Mouse (Mus musculus) urinary bladder, postnatal 10 days (tissue): ENCODE results near the gene Ehmt2.
"Not testable (repeated sequence)": the region's sequence is repeated elsewhere in the genome, so short reads cannot be mapped to it uniquely, and the experiment has no call there.

Source experiments
- DNase-seq: peaks from one replicate; pipeline ENCODE4 v3.0.0; 2022; ENCODE audit warnings: low spot score

The Ehmt2 gene

DNA sequence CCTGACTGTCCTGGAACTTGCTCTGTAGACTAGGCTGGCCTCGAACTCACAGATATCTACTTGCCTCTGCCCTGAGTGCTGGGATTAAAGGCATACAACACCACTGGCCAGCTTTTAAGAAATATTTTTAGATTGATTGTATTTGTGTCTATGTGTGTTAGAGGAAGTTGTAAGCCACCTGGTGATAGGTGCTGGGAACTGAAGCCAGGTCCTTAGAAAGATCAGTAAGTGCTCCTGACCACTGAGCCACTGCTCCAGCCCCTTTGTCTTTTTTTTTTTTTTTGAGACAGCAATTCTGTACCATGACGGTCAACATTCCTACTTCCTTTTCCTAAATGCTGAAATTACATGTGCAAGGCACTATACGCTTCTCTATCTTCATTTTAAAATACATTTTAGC lies 55.0 kb downstream of the Ehmt2 start:
- DNase-seq, result no peak

DNA sequence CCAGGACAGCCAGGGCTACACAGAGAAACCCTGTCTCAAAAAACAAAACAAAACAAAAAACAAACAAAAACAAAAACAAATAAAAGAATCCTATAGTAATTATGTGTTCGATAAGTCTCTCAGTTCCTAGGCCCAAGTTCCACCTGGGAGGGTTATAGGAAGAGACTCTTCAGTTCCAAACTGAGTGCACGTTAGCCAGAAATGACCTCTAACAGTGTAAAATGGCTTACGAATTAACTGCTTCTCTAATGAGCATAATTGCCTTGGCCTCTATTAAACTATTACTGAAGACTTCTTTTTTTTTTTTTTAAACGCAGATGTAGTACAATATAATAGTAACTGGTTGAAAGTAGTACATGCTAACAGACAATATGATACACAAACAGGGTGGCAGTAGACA lies 55.6 kb downstream of the Ehmt2 start:
- no peak for DNase-seq

GRCm38 (mm10) chr17:34954831-34955230 lies 56.6 kb downstream of the Ehmt2 start:
- no peak for DNase-seq

GRCm38 (mm10) chr17:34955884-34956283 lies 57.6 kb downstream of the Ehmt2 start:
- DNase-seq, result no peak

DNA sequence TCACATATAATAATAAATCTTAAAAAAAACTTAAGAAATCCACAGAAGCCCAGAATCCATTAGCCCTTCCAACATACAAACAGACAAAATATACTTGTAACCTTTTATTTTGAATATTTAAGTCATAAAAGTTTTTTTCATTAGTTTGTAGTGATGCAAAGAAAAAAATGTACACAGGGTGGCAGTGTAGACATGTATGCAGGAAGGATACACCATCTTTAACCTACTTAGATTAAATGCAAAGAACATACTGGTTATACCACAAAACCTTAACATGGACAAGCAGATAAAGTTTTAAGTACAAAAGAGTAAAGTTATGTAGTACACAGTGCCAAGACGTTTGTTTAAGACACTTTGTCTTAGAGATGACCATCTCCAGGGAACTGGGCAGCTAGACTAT lies 58.1 kb downstream of the Ehmt2 start:
- no peak for DNase-seq

DNA sequence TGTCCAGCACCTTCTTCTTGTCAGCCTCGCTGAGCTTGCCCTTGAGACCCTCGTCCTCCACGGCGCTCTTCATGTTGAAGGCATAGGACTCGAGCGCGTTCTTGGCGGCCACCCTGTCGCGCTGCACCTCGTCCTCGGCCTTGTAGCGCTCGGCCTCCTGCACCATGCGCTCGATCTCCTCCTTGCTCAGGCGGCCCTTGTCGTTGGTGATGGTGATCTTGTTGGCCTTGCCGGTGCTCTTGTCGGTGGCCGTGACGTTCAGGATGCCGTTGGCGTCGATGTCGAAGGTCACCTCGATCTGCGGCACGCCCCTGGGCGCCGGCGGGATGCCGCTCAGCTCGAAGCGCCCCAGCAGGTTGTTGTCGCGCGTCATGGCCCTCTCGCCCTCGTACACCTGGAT lies 59.0 kb downstream of the Ehmt2 start:
- not testable (repeated sequence) for DNase-seq

- not testable (repeated sequence) for DNase-seq
Measured at GRCm38 (mm10) chr17:34957966-34958365, 59.7 kb downstream of the Ehmt2 start.

DNA sequence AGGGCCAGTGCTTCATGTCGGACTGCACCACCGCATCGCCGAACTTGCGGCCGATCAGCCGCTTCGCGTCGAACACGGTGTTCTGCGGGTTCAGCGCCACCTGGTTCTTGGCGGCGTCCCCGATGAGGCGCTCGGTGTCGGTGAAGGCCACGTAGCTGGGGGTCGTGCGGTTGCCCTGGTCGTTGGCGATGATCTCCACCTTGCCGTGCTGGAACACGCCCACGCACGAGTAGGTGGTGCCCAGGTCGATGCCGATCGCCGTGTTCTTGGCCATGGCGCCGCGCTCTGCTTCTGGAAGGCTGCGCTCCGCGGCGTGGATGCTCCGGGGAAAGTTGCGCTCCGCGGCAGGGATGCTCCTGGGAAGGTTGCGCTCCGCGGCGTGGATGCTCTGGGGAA lies 60.5 kb downstream of the Ehmt2 start:
- not testable (repeated sequence) for DNase-seq

DNA sequence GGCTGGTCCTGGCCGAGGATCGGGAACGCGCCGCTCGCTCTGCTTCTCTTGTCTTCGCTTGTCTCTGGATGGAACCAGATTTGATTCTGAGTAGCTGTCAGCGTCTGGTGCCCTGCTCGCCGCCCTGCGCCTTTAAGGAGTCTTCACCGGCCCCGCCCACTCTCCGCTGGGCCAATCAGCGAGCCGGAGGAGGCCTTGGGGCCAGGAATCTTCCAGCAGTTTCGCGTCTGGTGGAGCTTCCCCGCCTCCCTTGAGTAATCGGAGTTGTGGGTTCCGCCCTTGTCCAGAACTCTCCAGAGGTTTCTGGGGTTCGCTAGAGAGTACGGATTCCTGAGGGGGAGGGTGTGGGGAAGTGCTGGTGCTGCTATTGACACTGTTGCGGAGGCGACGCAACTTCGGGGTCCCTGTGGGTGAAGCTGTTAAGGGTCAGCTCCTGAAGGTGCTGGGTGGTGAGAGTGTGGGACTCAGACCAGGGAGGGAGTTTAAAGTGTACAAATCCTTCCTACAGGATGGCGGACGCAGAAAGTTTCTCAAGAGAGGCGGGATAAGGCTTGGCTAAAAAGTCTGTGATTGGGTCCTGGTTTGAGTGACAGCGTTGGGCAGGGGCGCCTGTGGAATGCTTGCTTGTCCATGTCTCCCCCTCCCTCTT lies 61.0 kb downstream of the Ehmt2 start, which contains the start of gene Hspa1b:
Gene Hspa1b, minus strand, starts transcription at position 109 of the 649 bp plus-strand sequence.
- peak; percentile 52 for DNase-seq

DNA sequence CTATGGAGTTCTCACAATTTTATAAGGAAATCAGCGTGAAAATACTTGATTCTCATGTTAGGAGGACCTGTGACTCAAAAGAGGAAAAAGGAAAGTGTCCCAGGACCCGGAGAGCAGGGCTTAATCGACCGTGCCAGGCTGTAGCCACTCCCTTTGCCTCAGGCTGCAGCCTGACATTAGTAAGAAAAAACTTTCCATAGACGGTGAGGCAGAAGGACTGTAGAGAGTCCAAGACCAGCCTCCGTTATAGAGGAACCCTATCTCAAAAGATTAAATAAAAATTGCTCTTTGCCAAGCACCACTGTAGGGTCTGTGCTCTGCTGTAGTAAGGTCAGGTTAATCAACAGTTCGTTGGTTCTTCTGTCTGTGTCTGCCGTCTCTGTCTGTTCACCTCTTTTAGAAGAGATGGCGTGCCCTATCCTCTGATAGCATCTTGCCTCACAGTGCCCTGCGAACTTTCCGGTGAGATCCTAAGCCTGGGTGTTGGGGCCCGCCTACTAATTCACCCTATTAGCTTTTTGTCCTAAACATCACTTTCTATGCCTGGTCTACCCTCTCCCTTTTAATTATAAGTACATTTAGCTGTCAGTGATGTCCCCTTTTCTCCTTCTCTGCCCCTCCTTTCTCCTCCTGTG lies 61.7 kb downstream of the Ehmt2 start:
- no peak for DNase-seq

DNA sequence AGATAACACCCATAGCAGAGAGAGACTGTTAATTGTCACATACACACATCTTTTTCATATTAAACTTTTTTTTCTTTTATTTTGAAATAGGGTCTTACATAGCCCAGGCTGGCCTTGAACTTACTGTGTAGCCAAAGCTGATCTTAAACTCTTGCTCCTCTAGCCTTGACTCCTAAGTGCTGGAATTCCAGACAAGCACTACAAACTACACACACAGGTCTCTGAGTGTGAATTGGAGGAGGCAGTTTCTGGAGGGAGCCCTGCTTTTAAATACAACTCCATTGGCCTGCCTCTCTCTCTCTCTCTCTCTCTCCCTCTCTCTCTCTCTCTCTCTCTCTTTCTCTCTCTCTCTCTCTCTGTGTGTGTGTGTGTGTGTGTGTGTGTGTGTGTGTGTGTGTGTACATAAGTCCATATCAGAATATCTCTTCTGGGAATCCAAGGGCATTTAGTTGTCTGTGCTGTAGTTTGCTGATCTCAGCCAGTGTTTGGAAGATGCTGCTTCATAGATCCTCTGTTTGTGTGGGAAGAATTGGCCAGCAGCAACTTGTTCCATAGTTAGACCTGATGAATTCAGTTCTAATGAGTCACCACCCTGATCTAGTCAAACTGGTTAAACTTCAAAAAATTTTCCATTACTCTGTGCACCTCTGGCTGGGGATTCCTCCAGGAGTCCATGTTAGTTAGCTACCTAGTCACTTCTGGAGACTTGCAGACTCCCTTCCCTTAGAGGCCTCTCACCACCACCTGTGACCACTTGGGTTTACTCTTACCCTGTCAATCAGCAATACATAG lies 62.6 kb downstream of the Ehmt2 start:
- no peak for DNase-seq

DNA sequence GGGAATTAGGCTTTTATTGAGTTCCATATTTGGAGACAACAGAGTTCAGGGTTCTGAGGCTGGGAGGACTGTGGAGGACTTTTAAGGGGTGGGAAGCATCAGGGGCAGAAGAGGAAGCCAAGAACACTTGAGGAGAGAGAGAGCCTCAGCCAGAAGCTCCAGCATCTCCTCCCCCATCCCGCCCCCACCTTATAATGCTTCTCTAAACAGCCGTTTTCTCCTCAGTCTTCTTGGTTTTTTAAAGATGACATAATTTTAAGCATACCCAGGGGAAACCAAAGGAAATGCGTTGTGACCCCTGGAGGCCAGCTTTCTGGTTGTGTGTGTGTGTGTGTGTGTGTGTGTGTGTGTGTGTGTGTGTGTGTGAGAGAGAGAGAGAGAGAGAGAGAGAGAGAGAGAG lies 63.9 kb downstream of the Ehmt2 start:
- no peak for DNase-seq

- DNase-seq, result no peak
Measured at GRCm38 (mm10) chr17:34962841-34963240, 64.6 kb downstream of the Ehmt2 start.
